Mouse (Mus musculus): ENCODE results near the gene Cfap65.
A peak's percentile ranks its signal among the peaks of the same experiment; 100 is the strongest.

Cfap65 gene

GRCm38 (mm10) chr1:74939762-74940161 is 4.4 kb upstream of the Cfap65 start:
- peak; percentile 13 for DNase-seq (ENCODE audit: low read depth, low spot score)

DNA sequence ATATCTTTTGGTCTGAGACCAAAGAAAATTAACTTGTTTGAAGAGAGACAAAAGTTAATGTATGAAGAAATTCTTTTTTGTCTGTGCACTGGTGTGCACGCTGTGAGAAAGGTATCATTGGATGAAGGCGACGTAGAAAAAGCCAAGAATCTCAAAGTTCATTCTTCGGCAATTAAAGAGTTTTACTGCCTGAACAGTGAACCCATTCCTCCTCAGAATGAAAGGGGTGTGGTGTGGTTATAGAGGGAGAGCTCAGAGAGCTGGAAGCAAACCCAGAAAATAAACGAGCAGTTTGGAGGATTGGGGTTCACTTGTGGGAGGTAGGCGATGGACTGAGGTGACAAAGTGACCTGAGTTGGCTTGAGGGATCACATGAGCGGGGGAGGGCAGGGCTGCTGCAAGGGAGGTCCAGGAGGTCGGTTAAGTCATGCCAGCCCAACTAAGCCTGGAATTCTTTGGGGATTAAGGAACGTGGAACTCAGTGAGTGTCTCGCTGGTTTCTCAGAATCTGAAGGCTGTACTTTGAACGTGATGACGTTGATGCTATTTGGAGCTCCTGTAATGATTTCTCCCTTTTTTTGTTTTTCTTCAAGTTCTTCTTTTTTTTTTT is 927 bp upstream of the Cfap65 start:
- no peak for DNase-seq (ENCODE audit: low read depth, low spot score)

- no peak for DNase-seq (ENCODE audit: low read depth, low spot score)
Measured at GRCm38 (mm10) chr1:74927621-74928296, 7.6 kb downstream of the Cfap65 start.

DNA sequence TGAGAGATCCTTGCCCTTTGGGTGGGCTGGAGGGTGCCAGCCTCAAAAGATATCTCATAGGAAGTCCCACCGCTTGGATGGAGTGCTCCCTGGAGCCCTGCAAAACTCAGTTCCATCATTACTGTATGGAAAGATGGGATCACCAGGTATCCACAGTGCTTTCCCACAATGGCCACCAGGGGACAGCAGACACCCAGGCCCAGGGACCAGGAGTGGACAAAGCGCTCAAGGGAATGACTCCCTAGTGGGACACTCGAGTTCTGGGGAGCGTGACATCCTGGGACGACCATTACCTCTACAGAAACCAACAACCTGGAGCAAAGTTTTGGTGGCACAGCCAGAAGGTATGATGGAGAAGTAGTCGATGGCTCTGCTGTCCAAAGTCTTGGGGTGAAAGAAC is 8.7 kb downstream of the Cfap65 start:
- peak; percentile 10 for DNase-seq (ENCODE audit: low read depth, low spot score)

GRCm38 (mm10) chr1:74924464-74924863 is 10.9 kb downstream of the Cfap65 start:
- DNase-seq (ENCODE audit: low read depth, low spot score), result no peak

GRCm38 (mm10) chr1:74915706-74916105 is 19.7 kb downstream of the Cfap65 start:
- DNase-seq (ENCODE audit: low read depth, low spot score), result peak; percentile 22

- DNase-seq (ENCODE audit: low read depth, low spot score), result no peak
Measured at GRCm38 (mm10) chr1:74902191-74902590, 33.2 kb downstream of the Cfap65 start.

DNA sequence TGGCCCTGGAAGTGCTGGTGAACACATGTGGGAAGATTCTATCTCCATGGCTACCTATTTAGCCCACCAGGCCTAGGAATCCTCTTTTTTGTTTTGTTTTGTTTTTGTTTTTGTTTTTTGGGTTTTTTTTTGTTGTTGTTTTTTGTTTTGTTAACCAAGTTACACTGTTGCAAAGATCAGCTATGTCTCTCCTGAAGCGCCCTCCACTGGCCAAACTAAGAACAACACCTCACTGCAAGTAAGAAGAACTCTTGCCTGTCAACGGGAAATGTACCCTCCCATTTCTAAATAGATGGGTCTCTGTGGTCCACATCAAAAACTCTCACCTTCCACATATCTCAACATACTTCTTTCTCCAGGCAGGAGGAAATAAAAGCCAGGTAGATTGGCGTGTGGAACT is 33.7 kb downstream of the Cfap65 start:
- peak; percentile 68 for DNase-seq (ENCODE audit: low read depth, low spot score)

GRCm38 (mm10) chr1:74900341-74901285 is 34.8 kb downstream of the Cfap65 start:
- no peak for DNase-seq (ENCODE audit: low read depth, low spot score)

GRCm38 (mm10) chr1:74898656-74899431 is 36.6 kb downstream of the Cfap65 start:
- DNase-seq (ENCODE audit: low read depth, low spot score), result no peak

- DNase-seq (ENCODE audit: low read depth, low spot score), result no peak
Measured at GRCm38 (mm10) chr1:74897976-74898375, 37.4 kb downstream of the Cfap65 start.

- peak; percentile 64 for DNase-seq (ENCODE audit: low read depth, low spot score)
Measured at GRCm38 (mm10) chr1:74894966-74895365, 40.4 kb downstream of the Cfap65 start.

DNA sequence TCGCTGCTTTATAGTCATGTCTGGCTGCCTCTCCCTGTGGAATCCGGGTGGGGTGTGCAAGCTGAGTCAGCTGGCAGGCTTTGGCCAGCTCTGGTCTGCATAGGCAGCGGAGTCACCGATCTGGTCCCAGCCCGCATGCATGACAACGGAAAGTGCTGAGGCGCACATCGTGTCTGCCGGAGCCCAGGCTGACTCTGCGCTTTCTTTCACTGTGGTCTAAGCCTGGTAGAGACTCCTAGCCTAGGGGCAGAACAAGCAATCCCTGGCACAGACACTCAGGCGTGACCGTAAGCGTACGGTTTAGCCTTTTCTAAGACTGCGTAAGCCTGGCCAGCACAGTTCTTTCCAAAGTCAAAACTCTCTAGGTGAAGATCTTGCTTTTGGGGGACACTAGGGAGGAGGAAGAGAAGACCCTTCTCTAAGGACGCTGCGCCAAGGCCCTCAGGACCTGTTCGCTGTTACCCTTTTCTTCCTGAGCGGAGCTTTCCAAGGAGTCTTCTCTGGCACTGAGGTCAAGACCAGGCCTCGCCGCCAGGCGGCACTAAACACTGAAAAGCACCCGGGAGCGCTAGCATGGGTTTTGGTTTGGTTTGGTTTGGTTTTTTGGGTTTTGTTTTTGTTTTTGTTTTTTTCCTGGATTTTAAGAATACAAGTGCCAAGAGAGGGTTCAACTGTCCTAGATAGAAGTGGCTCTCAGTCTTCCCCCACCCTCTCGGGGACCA is 42.1 kb downstream of the Cfap65 start, which contains the start of gene Cryba2:
Cryba2 (minus strand) TSS at position 10 of the 722 bp plus-strand sequence.
- peak; percentile 33 for DNase-seq (ENCODE audit: low read depth, low spot score)

GRCm38 (mm10) chr1:74892351-74893133 is 42.9 kb downstream of the Cfap65 start:
- no peak for DNase-seq (ENCODE audit: low read depth, low spot score)

DNA sequence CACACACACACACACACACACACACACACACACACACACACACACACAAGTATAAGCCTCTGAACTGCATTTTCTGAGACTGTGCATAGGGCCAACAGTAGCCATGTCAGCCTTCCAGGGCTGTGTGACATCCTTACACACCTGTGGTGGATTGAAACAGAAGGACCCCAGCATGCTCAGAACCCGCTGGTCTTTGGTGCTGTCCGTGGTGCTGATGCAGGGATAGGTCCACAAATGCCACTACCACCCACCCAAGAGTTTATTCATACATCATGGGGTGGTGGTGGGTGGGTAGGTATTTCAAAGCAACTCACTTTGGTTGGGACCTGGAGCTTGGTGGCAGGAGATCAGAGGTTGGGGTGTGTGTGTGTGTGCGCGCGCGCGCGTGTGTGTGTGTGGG is 43.9 kb downstream of the Cfap65 start:
- peak; percentile 45 for DNase-seq (ENCODE audit: low read depth, low spot score)

DNA sequence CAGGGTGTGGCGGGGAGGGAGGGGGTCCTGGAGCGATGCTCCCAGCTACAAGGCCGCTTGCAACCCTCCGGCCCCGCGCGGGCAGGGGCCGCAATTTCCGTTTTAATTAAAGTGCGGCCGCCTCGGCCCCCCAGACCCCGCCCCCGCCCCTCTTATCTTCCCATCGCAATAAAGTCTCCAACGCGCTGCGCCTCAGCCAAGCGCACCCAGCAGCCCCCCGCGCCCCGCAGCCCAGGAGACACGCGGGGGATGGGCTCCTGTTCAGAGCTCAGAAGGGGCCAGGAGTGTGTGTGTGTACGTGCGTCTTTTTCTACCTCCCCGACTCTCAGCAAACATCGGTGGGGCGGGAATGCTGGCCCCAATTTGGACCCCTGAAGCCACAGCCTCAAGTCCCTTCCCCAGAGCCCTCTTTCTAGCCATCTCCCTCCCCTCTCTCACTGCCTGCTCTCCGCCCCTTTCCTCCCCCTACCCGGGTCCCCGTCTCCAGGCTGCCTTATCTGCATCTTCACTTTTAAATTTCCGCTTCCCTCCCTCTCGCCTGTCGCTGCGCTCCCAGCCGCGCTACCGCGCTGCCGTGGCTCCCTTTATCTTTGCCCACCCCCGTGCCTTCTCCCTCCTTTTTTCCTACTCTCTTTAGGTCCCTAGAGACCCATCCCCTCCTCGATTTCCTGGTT is 49.9 kb downstream of the Cfap65 start, which contains the start of gene Fev:
Fev (minus strand) TSS at position 51 of the 674 bp plus-strand sequence.
- no peak for DNase-seq (ENCODE audit: low read depth, low spot score)

- DNase-seq (ENCODE audit: low read depth, low spot score), result no peak
Measured at GRCm38 (mm10) chr1:74884196-74885141, 50.9 kb downstream of the Cfap65 start.

GRCm38 (mm10) chr1:74883441-74883840 is 52.0 kb downstream of the Cfap65 start:
- no peak for DNase-seq (ENCODE audit: low read depth, low spot score)

Measured in A20 (cell line).